8 mouse cellular contexts compared by ENCODE assay signal in the genomic region with DNA sequence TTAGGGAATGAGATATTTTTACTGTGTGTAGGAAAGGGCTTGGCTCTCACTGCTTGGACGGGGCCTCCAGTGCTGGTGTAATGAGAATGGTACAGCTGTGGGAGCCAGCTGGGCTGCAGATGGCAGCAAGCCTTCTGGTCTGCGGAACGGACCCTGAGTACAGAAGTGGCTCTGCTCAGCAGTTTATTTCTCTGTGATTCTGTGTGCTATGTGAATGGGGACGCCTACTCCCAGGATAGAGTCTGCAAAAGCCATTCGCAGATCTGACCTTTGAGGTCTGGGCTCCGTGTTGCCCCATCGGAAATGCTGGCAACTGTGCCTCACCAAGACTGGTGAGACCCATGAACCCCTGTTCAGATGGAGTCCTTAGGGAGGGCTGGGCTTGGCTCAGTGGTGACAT. TPM values are rescaled to one million over a fixed set of nuclear protein-coding genes. Genes with fewer than 3 reads are reported as not detected.
DNase-seq lines count a peak whose midpoint lies in the region; ATAC-seq lines count a peak whose summit lies in the region.

No protein-coding gene starts in this region.

- no peaks in the 10 kb centered on the region for H3K9me3 ChIP-seq in heart, embryonic 12.5 days (replicated peaks)
- no peaks in the 10 kb centered on the region for H3K9me3 ChIP-seq in hindbrain, embryonic 15.5 days
- H3K9me3 ChIP-seq in midbrain, embryonic 11.5 days (ENCODE audit: control insufficient read depth, low read length), result no peaks in the 10 kb centered on the region

- no peak for ATAC-seq in heart, embryonic 12.5 days (ENCODE audit: insufficient number of reproducible peaks, low FRiP score)
- peak; percentile 47; the same call in 1 of the 2 replicates for ATAC-seq in hindbrain, embryonic 15.5 days (ENCODE audit: low FRiP score, low read depth)
- ATAC-seq in midbrain, embryonic 11.5 days (ENCODE audit: low FRiP score), result no peak

- intact Hi-C loops in heart, postnatal 36 days (cut with DNase I), result loop anchor here (5.0 kb wide), 1 partner anchor 314 kb away; no protein-coding TSS in a partner anchor

- DNase-seq in heart, postnatal 36 days, result no peak
- peak; percentile 68 for DNase-seq in embryo, embryonic 11 days
- DNase-seq in midbrain, embryonic 11.5 days (ENCODE audit: low spot score, missing footprints), result peak; percentile 85
- DNase-seq in testis, postnatal 10 days (ENCODE audit: low spot score), result no peak
- DNase-seq in cerebellum, adult 11 months, result no peak
- DNase-seq in kidney, adult 8-10 months, result no peak

- H3K4me1 ChIP-seq in heart, embryonic 12.5 days (replicated peaks), result peaks cover 12% of the 10 kb centered on the region
- H3K4me1 ChIP-seq in hindbrain, embryonic 15.5 days (replicated peaks), result peaks cover 25% of the 10 kb centered on the region
- H3K4me1 ChIP-seq in midbrain, embryonic 11.5 days (ENCODE audit: control insufficient read depth, insufficient read depth, low read length), result peaks cover 10% of the 10 kb centered on the region

- 41% methylated on average over 7 of the region's 7 CpGs for WGBS in heart, embryonic 12.5 days
- 29% methylated on average over 7 of the region's 7 CpGs for WGBS in hindbrain, embryonic 15.5 days
- 45% methylated on average over 7 of the region's 7 CpGs for WGBS in midbrain, embryonic 11.5 days

- H3K27ac ChIP-seq in heart, embryonic 12.5 days (ENCODE audit: poor library complexity, severe bottlenecking), result no peak overlapping the region
- H3K27ac ChIP-seq in hindbrain, embryonic 15.5 days (replicated peaks), result no peak overlapping the region
- H3K27ac ChIP-seq in midbrain, embryonic 11.5 days (ENCODE audit: low read depth, low read length), result no peak overlapping the region

- H3K27me3 ChIP-seq in heart, embryonic 12.5 days (replicated peaks), result peaks cover 6% of the 10 kb centered on the region; the same call in 1 of the 2 replicates
- peaks cover 7% of the 10 kb centered on the region; the same call in 1 of the 2 replicates for H3K27me3 ChIP-seq in hindbrain, embryonic 15.5 days
- peaks cover 18% of the 10 kb centered on the region for H3K27me3 ChIP-seq in midbrain, embryonic 11.5 days (ENCODE audit: control insufficient read depth, insufficient read depth, low read length)

- 0 out of 2 replicates have a peak overlapping the region, but pooled peaks have one; percentile 9 for H3K9ac ChIP-seq in heart, embryonic 12.5 days
- no peak overlapping the region for H3K9ac ChIP-seq in hindbrain, embryonic 15.5 days
- H3K9ac ChIP-seq in midbrain, embryonic 11.5 days (ENCODE audit: low read length), result no peak overlapping the region

- H3K4me2 ChIP-seq in heart, embryonic 12.5 days, result peak overlapping the region; percentile 86
- peak overlapping the region; percentile 81 for H3K4me2 ChIP-seq in hindbrain, embryonic 15.5 days
- no peak overlapping the region for H3K4me2 ChIP-seq in midbrain, embryonic 11.5 days

- H3K4me3 ChIP-seq in heart, embryonic 12.5 days, result peak overlapping the region; percentile 59
- peak overlapping the region; percentile 62 for H3K4me3 ChIP-seq in hindbrain, embryonic 15.5 days
- peak overlapping the region; percentile 55; the same call in 1 of the 2 replicates for H3K4me3 ChIP-seq in midbrain, embryonic 11.5 days (ENCODE audit: low read depth, low read length)

- H3K36me3 ChIP-seq in heart, embryonic 12.5 days, result peaks cover 18% of the 10 kb centered on the region
- no peaks in the 10 kb centered on the region for H3K36me3 ChIP-seq in hindbrain, embryonic 15.5 days
- no peaks in the 10 kb centered on the region for H3K36me3 ChIP-seq in midbrain, embryonic 11.5 days (ENCODE audit: control insufficient read depth, insufficient read depth, low read length)

RNA-seq across cellular contexts. Expression of gene Shisa2, which starts 2.7 kb away (rescaled TPM):
- 31.8 and 32.7 TPM in 2 replicates for polyA plus RNA-seq in heart, embryonic 12.5 days (2016; fragmentation: Nextera tagmentation; extraction: Ambion mirVana)
- under 1 TPM; 0.72 to 0.95 TPM for total RNA-seq in heart, postnatal 36 days (2021)
- polyA plus RNA-seq in hindbrain, embryonic 15.5 days (2015; fragmentation: Nextera tagmentation; extraction: Ambion mirVana), result 5.4 and 5.6 TPM in 2 replicates
- 11.2 and 12.0 TPM in 2 replicates for polyA plus RNA-seq in midbrain, embryonic 11.5 days (2014; fragmentation: Nextera tagmentation; extraction: Ambion mirVana)

RNA-seq across cellular contexts. Expression of gene Cdadc1, which starts 30.1 kb away (rescaled TPM):
- 29.3 and 33.0 TPM in 2 replicates for polyA plus RNA-seq in heart, embryonic 12.5 days (2016; fragmentation: Nextera tagmentation; extraction: Ambion mirVana)
- total RNA-seq in heart, postnatal 36 days (2021), result 10 to 100 TPM; 45.0 to 46.5 TPM
- 30.1 and 32.4 TPM in 2 replicates for polyA plus RNA-seq in hindbrain, embryonic 15.5 days (2015; fragmentation: Nextera tagmentation; extraction: Ambion mirVana)
- polyA plus RNA-seq in midbrain, embryonic 11.5 days (2014; fragmentation: Nextera tagmentation; extraction: Ambion mirVana), result 33.3 and 33.7 TPM in 2 replicates

Comparison
In these comparisons a context has a peak if more than half of its experiments do, and no peak if none do; other contexts are left out.
1. DNase-seq: peak in embryo, embryonic 11 days (single experiment) and midbrain, embryonic 11.5 days (single experiment); none in heart, postnatal 36 days (0 of 2), testis, postnatal 10 days (single experiment), cerebellum, adult 11 months (single experiment) and kidney, adult 8-10 months (0 of 2).
2. Peak in every context shown above with its lines, with median percentiles within 50 percentile points of each other: H3K4me3 ChIP-seq.